Mouse (Mus musculus) heart, embryonic 10.5 days (tissue): ENCODE results near the gene Nr1i3. TPM values are rescaled to one million over a fixed set of nuclear protein-coding genes. Genes with fewer than 3 reads are reported as not detected.

Experiments
- DNase-seq: peaks from one replicate; pipeline ENCODE4 v3.0.0-alpha.2; 2017; ENCODE audit warnings: low spot score
- H3K27ac ChIP-seq: fragments of 300-500 bp; sonication (generic); 2 replicates; pipeline ENCODE4 v1.5.1; 2016; ENCODE audit warnings: mild to moderate bottlenecking
- H3K27me3 ChIP-seq: fragments of 300-500 bp; sonication (generic); 2 replicates; pipeline ENCODE4 v1.6.1; 2016; ENCODE audit warnings: mild to moderate bottlenecking; ENCODE audit not compliant: poor library complexity, insufficient read depth, severe bottlenecking
- H3K36me3 ChIP-seq: fragments of 300-500 bp; sonication (generic); 2 replicates; pipeline ENCODE4 v1.6.1; 2016; ENCODE audit warnings: mild to moderate bottlenecking, moderate library complexity
- H3K4me1 ChIP-seq: fragments of 300-500 bp; sonication (generic); 2 replicates; pipeline ENCODE4 v1.6.1; 2016; ENCODE audit warnings: mild to moderate bottlenecking
- H3K4me3 ChIP-seq: fragments of 300-500 bp; sonication (generic); 2 replicates; pipeline ENCODE4 v1.5.1; 2016; ENCODE audit warnings: mild to moderate bottlenecking, moderate library complexity
- H3K9me3 ChIP-seq: fragments of 300-500 bp; sonication (generic); 2 replicates; pipeline ENCODE4 v1.6.1; 2016; ENCODE audit warnings: mild to moderate bottlenecking, moderate library complexity
- WGBS: fragments of 180-500 bp; shearing (Covaris S2); methylation state at CpG from one replicate; pipeline ENCODE4 v1.1.7; 2016; 5-methylcytosine and 5-hydroxymethylcytosine counted together
- polyA plus RNA-seq: library from polyadenylated mRNA; unstranded; fragments of >200 nt; fragmentation: Nextera tagmentation; extraction: Ambion mirVana; gene quantifications from 2 replicates; pipeline ENCODE4 v1.2.1, GENCODE M21; 2016

Nr1i3 gene
- polyA plus RNA-seq: 0.14 and 0.28 TPM in 2 replicates

GRCm38 (mm10) chr1:171213801-171214496, at the start of gene Nr1i3:
Gene Nr1i3, plus strand, starts transcription at chr1:171213970.
- Histone ChIP-seq H3K4me3 (no peak within 1 kb of the TSS), H3K9me3 (no peaks in the 10 kb centered on the region), H3K36me3 (peaks cover 18% of the 10 kb centered on the region), H3K27me3 (0 out of 2 replicates have a peak, but pooled peaks cover 3% of the 10 kb centered on the region), H3K27ac (0 out of 2 replicates have a peak within 1 kb of the TSS, but pooled peaks have one; percentile 23), H3K4me1 (peaks cover 11% of the 10 kb centered on the region; the same call in 1 of the 2 replicates)
- 71% methylated on average over 10 of the region's 10 CpGs for WGBS
- DNase-seq: no peak

- Histone ChIP-seq H3K9me3 (no peaks in the 10 kb centered on the region), H3K4me1 (peaks cover 12% of the 10 kb centered on the region), H3K27me3 (peaks cover 24% of the 10 kb centered on the region), H3K27ac (no peak overlapping the region), H3K4me3 (no peak overlapping the region), H3K36me3 (no peaks in the 10 kb centered on the region)
- WGBS: 29% methylated on average over 3 of the region's 3 CpGs
- no peak for DNase-seq
These were observed 49.5 kb upstream of the Nr1i3 start for GRCm38 (mm10) chr1:171164258-171164657.

GRCm38 (mm10) chr1:171165629-171166345, 48.0 kb upstream of the Nr1i3 start:
- Histone ChIP-seq H3K27me3 (peaks cover 8% of the 10 kb centered on the region), H3K4me3 (no peak overlapping the region), H3K27ac (no peak overlapping the region), H3K36me3 (no peaks in the 10 kb centered on the region), H3K9me3 (no peaks in the 10 kb centered on the region), H3K4me1 (0 out of 2 replicates have a peak, but pooled peaks cover 2% of the 10 kb centered on the region)
- 62% methylated on average over 5 of the region's 5 CpGs for WGBS
- DNase-seq: no peak

- peaks cover 3% of the 10 kb centered on the region; the same call in 1 of the 2 replicates for H3K36me3 ChIP-seq
- peaks cover 11% of the 10 kb centered on the region for H3K4me1 ChIP-seq
- no peaks in the 10 kb centered on the region for H3K9me3 ChIP-seq
- H3K27me3 ChIP-seq: no peaks in the 10 kb centered on the region
- no peak for DNase-seq
- H3K27ac ChIP-seq: no peak overlapping the region
- 82% methylated on average over 12 of the region's 12 CpGs for WGBS
- no peak overlapping the region for H3K4me3 ChIP-seq
These were observed 44.9 kb upstream of the Nr1i3 start for GRCm38 (mm10) chr1:171168906-171169305.

GRCm38 (mm10) chr1:171169913-171170312, 43.9 kb upstream of the Nr1i3 start:
- H3K27me3 ChIP-seq: no peaks in the 10 kb centered on the region
- H3K27ac ChIP-seq: no peak overlapping the region
- H3K4me3 ChIP-seq: no peak overlapping the region
- no peak for DNase-seq
- WGBS: 50% methylated on average over 3 of the region's 3 CpGs
- H3K36me3 ChIP-seq: peaks cover 3% of the 10 kb centered on the region; the same call in 1 of the 2 replicates
- H3K4me1 ChIP-seq: peaks cover 21% of the 10 kb centered on the region
- no peaks in the 10 kb centered on the region for H3K9me3 ChIP-seq

- Histone ChIP-seq H3K9me3 (no peaks in the 10 kb centered on the region), H3K4me1 (peaks cover 21% of the 10 kb centered on the region), H3K36me3 (peaks cover 3% of the 10 kb centered on the region; the same call in 1 of the 2 replicates), H3K27me3 (no peaks in the 10 kb centered on the region), H3K4me3 (no peak overlapping the region), H3K27ac (peak overlapping the region; percentile 77)
- no peak for DNase-seq
- WGBS: 42% methylated on average over 3 of the region's 3 CpGs
These were observed 42.6 kb upstream of the Nr1i3 start for GRCm38 (mm10) chr1:171171138-171171537.

GRCm38 (mm10) chr1:171172779-171173178, 41.0 kb upstream of the Nr1i3 start:
- peaks cover 21% of the 10 kb centered on the region for H3K4me1 ChIP-seq
- 85% methylated on average over 8 of the region's 8 CpGs for WGBS

GRCm38 (mm10) chr1:171179487-171180171, 34.1 kb upstream of the Nr1i3 start:
- H3K27me3 ChIP-seq: no peaks in the 10 kb centered on the region
- H3K36me3 ChIP-seq: no peaks in the 10 kb centered on the region
- no peaks in the 10 kb centered on the region for H3K9me3 ChIP-seq
- 72% methylated on average over 5 of the region's 5 CpGs for WGBS
- peaks cover 13% of the 10 kb centered on the region for H3K4me1 ChIP-seq
- no peak overlapping the region for H3K4me3 ChIP-seq
- no peak overlapping the region for H3K27ac ChIP-seq
- DNase-seq: no peak

More at GRCm38 (mm10) chr1:171172779-171173178, 41.0 kb upstream of the Nr1i3 start:
- H3K9me3 ChIP-seq: no peaks in the 10 kb centered on the region
- DNase-seq: no peak
- H3K27ac ChIP-seq: no peak overlapping the region
- H3K27me3 ChIP-seq: no peaks in the 10 kb centered on the region
- H3K4me3 ChIP-seq: no peak overlapping the region
- H3K36me3 ChIP-seq: peaks cover 3% of the 10 kb centered on the region; the same call in 1 of the 2 replicates

GRCm38 (mm10) chr1:171183025-171183424, 30.7 kb upstream of the Nr1i3 start:
- 87% methylated on average over 3 of the region's 3 CpGs for WGBS
- Histone ChIP-seq H3K36me3 (no peaks in the 10 kb centered on the region), H3K27me3 (no peaks in the 10 kb centered on the region), H3K27ac (peak overlapping the region; percentile 83; the same call in 1 of the 2 replicates), H3K9me3 (no peaks in the 10 kb centered on the region), H3K4me3 (no peak overlapping the region), H3K4me1 (peaks cover 32% of the 10 kb centered on the region)
- no peak for DNase-seq

- no peaks in the 10 kb centered on the region for H3K36me3 ChIP-seq
- peak overlapping the region; percentile 13; the same call in 1 of the 2 replicates for H3K4me3 ChIP-seq
- no peak for DNase-seq
- no peaks in the 10 kb centered on the region for H3K27me3 ChIP-seq
- WGBS: 38% methylated on average over 3 of the region's 3 CpGs
- H3K27ac ChIP-seq: peak overlapping the region; percentile 83
- H3K4me1 ChIP-seq: peaks cover 37% of the 10 kb centered on the region
- H3K9me3 ChIP-seq: no peaks in the 10 kb centered on the region
These were observed 30.1 kb upstream of the Nr1i3 start for GRCm38 (mm10) chr1:171183620-171184019.

- Histone ChIP-seq H3K27me3 (no peaks in the 10 kb centered on the region), H3K4me1 (peaks cover 44% of the 10 kb centered on the region), H3K4me3 (no peak overlapping the region), H3K27ac (peak overlapping the region; percentile 83; the same call in 1 of the 2 replicates), H3K36me3 (no peaks in the 10 kb centered on the region), H3K9me3 (no peaks in the 10 kb centered on the region)
- WGBS: 73% methylated on average over 7 of the region's 7 CpGs
- DNase-seq: no peak
These were observed 29.5 kb upstream of the Nr1i3 start for GRCm38 (mm10) chr1:171184314-171184713.

- no peak for DNase-seq
- Histone ChIP-seq H3K27me3 (peaks cover under 1% of the 10 kb centered on the region; the same call in 1 of the 2 replicates), H3K27ac (0 out of 2 replicates have a peak overlapping the region, but pooled peaks have one; percentile 56), H3K4me1 (peaks cover 51% of the 10 kb centered on the region), H3K4me3 (no peak overlapping the region), H3K36me3 (no peaks in the 10 kb centered on the region), H3K9me3 (no peaks in the 10 kb centered on the region)
- 57% methylated on average over 8 of the region's 8 CpGs for WGBS
These were observed 28.1 kb upstream of the Nr1i3 start for GRCm38 (mm10) chr1:171185655-171186054.
